Comparison of ENCODE assay signal across 23 mouse cellular contexts in the genomic region with DNA sequence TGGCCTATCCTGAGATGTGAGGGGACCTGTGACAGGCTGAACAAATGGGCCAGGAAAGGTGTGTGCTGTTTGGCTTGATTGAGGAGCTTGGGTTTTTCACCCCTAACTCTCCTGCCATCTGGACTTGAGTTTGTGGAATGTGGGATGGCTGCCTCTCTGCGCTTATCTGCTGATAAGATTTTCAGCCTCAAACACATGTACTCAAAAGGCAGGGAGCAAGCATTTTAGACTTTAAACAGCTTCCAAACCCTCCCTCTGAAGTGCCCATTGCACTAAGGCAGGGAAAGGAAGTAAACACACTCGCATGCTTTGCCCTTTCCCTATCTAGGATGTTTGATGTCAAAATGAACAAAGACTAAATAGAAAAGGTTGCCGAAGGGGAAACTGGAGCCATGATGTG.
DNase-seq lines count a peak whose midpoint lies in the region; ATAC-seq and TF ChIP-seq lines count a peak whose summit lies in the region.
"Had no signal": no experiment of that assay in that cellular context is flagged by ENCODE, and none has a peak within 500 bp of the region (broad histone marks: within the 10 kb centered on the region; RNA-seq: fewer than 3 reads in every experiment).

No protein-coding gene starts in this region.

- no peak overlapping the region for H3K4me2 ChIP-seq in kidney, embryonic 15.5 days
- no peak overlapping the region for H3K4me2 ChIP-seq in stomach, embryonic 14.5 days (replicated peaks; ENCODE audit: low read depth, low read length)
- H3K4me2 ChIP-seq in stomach, postnatal 0 days (replicated peaks; ENCODE audit: low read depth) = no peak overlapping the region
- H3K4me2 ChIP-seq: embryonic facial prominence, embryonic 12.5 days; embryonic facial prominence, embryonic 15.5 days; forebrain, embryonic 15.5 days; heart, embryonic 12.5 days; heart, embryonic 15.5 days; hindbrain, embryonic 13.5 days had no signal

- WGBS in kidney, embryonic 15.5 days = 29% methylated on average over 3 of the region's 3 CpGs
- 13% methylated on average over 3 of the region's 3 CpGs for WGBS in stomach, embryonic 14.5 days
- 31% methylated on average over 3 of the region's 3 CpGs for WGBS in stomach, postnatal 0 days

- no peak for TF ChIP-seq CTCF in stomach, postnatal 0 days (IDR thresholded peaks at IDR 0.05; ENCODE audit: low read depth)

- H3K27ac ChIP-seq in kidney, embryonic 15.5 days = peak overlapping the region; percentile 45; the same call in 1 of the 2 replicates
- H3K27ac ChIP-seq in stomach, embryonic 14.5 days (ENCODE audit: low read length) = no peak overlapping the region
- no peak overlapping the region for H3K27ac ChIP-seq in stomach, postnatal 0 days (replicated peaks)
- H3K27ac ChIP-seq: embryonic facial prominence, embryonic 12.5 days; embryonic facial prominence, embryonic 15.5 days; forebrain, embryonic 15.5 days; heart, embryonic 15.5 days; hindbrain, embryonic 10.5 days; hindbrain, embryonic 13.5 days had no signal

- no peaks in the 10 kb centered on the region for H3K9me3 ChIP-seq in kidney, embryonic 15.5 days (replicated peaks)
- no peaks in the 10 kb centered on the region for H3K9me3 ChIP-seq in stomach, embryonic 14.5 days (ENCODE audit: control insufficient read depth, low read depth, low read length)
- no peaks in the 10 kb centered on the region for H3K9me3 ChIP-seq in stomach, postnatal 0 days (ENCODE audit: control insufficient read depth, low read length)
- H3K9me3 ChIP-seq: embryonic facial prominence, embryonic 12.5 days; embryonic facial prominence, embryonic 15.5 days; forebrain, embryonic 15.5 days; heart, embryonic 12.5 days; heart, embryonic 15.5 days; hindbrain, embryonic 10.5 days; hindbrain, embryonic 13.5 days had no signal

- H3K4me3 ChIP-seq in kidney, embryonic 15.5 days (replicated peaks) = no peak overlapping the region
- no peak overlapping the region for H3K4me3 ChIP-seq in stomach, embryonic 14.5 days (ENCODE audit: low read depth, low read length)
- no peak overlapping the region for H3K4me3 ChIP-seq in stomach, postnatal 0 days (ENCODE audit: low read depth, low read length)
- H3K4me3 ChIP-seq: embryonic facial prominence, embryonic 12.5 days; embryonic facial prominence, embryonic 15.5 days; forebrain, embryonic 15.5 days; heart, embryonic 12.5 days; heart, embryonic 15.5 days; hindbrain, embryonic 10.5 days; hindbrain, embryonic 13.5 days had no signal

- peak; percentile 6 for DNase-seq in cerebellum, adult 9-10 months
- DNase-seq in cerebellum, postnatal 25 days = no peak
- no peak for DNase-seq in kidney, adult 18-20 months
- no peak for DNase-seq in stomach, postnatal 0 days (ENCODE audit: low spot score)
- DNase-seq in adrenal gland, postnatal 10 days = no peak
- DNase-seq: adrenal gland, adult 8-10 months; adrenal gland, postnatal 36 days; cerebellum, adult 11 months; cerebellum, postnatal 36 days; gastrocnemius, postnatal 25 days; heart, postnatal 10 days; heart, postnatal 36 days had no signal

- no peaks in the 10 kb centered on the region for H3K27me3 ChIP-seq in kidney, embryonic 15.5 days
- H3K27me3 ChIP-seq in stomach, embryonic 14.5 days (ENCODE audit: control insufficient read depth, insufficient read depth, low read length) = no peaks in the 10 kb centered on the region
- H3K27me3 ChIP-seq in stomach, postnatal 0 days (ENCODE audit: control insufficient read depth, insufficient read depth, low read length) = no peaks in the 10 kb centered on the region
- H3K27me3 ChIP-seq: embryonic facial prominence, embryonic 12.5 days; embryonic facial prominence, embryonic 15.5 days; forebrain, embryonic 15.5 days; heart, embryonic 12.5 days; heart, embryonic 15.5 days; hindbrain, embryonic 13.5 days had no signal

- peak; percentile 54; the same call in 1 of the 2 replicates for ATAC-seq in kidney, embryonic 15.5 days (replicated peaks; ENCODE audit: low FRiP score)
- ATAC-seq in stomach, embryonic 14.5 days (ENCODE audit: insufficient number of reproducible peaks, insufficient read depth, low FRiP score, low read depth) = peak; percentile 68; the same call in 1 of the 2 replicates
- no peak for ATAC-seq in stomach, postnatal 0 days (ENCODE audit: low FRiP score, low TSS enrichment)
- ATAC-seq: activated CD4-positive, CD25-positive, alpha-beta regulatory T cell, adult 4 months; forebrain, embryonic 15.5 days; hindbrain, embryonic 16.5 days had no signal

- no peaks in the 10 kb centered on the region for H3K36me3 ChIP-seq in kidney, embryonic 15.5 days
- H3K36me3 ChIP-seq in stomach, embryonic 14.5 days (ENCODE audit: control insufficient read depth, insufficient read depth, low read length) = no peaks in the 10 kb centered on the region
- no peaks in the 10 kb centered on the region for H3K36me3 ChIP-seq in stomach, postnatal 0 days (ENCODE audit: control insufficient read depth, insufficient read depth, low read length)
- H3K36me3 ChIP-seq: embryonic facial prominence, embryonic 12.5 days; embryonic facial prominence, embryonic 15.5 days; forebrain, embryonic 15.5 days; heart, embryonic 12.5 days; heart, embryonic 15.5 days; hindbrain, embryonic 10.5 days; hindbrain, embryonic 13.5 days had no signal

- H3K4me1 ChIP-seq in kidney, embryonic 15.5 days = 0 out of 2 replicates have a peak, but pooled peaks cover 3% of the 10 kb centered on the region
- H3K4me1 ChIP-seq in stomach, embryonic 14.5 days (ENCODE audit: control insufficient read depth, insufficient read depth, low read length) = no peaks in the 10 kb centered on the region
- no peaks in the 10 kb centered on the region for H3K4me1 ChIP-seq in stomach, postnatal 0 days (replicated peaks; ENCODE audit: control insufficient read depth, insufficient read depth)
- H3K4me1 ChIP-seq: embryonic facial prominence, embryonic 12.5 days; embryonic facial prominence, embryonic 15.5 days; forebrain, embryonic 15.5 days; heart, embryonic 15.5 days; hindbrain, embryonic 10.5 days; hindbrain, embryonic 13.5 days had no signal

- H3K9ac ChIP-seq in kidney, embryonic 15.5 days = no peak overlapping the region
- H3K9ac ChIP-seq in stomach, embryonic 14.5 days (replicated peaks; ENCODE audit: low read depth, low read length) = no peak overlapping the region
- H3K9ac ChIP-seq in stomach, postnatal 0 days (ENCODE audit: low read length) = no peak overlapping the region
- H3K9ac ChIP-seq: embryonic facial prominence, embryonic 12.5 days; embryonic facial prominence, embryonic 15.5 days; forebrain, embryonic 15.5 days; heart, embryonic 12.5 days; heart, embryonic 15.5 days; hindbrain, embryonic 13.5 days had no signal

- no peak for TF ChIP-seq EP300 in stomach, postnatal 0 days (optimal IDR thresholded peaks at IDR 0.05)
